Mouse (Mus musculus): Measurements from ENCODE around the gene Fbxl18. TPM values are rescaled to one million over a fixed set of nuclear protein-coding genes. Genes with fewer than 3 reads are reported as not detected.
A peak's percentile ranks its signal among the peaks of the same experiment; 100 is the strongest.

Gene Fbxl18
- total and polyA plus RNA-seq, 3 experiments = 4.6 to 7.4 TPM; not detected in 1

DNA sequence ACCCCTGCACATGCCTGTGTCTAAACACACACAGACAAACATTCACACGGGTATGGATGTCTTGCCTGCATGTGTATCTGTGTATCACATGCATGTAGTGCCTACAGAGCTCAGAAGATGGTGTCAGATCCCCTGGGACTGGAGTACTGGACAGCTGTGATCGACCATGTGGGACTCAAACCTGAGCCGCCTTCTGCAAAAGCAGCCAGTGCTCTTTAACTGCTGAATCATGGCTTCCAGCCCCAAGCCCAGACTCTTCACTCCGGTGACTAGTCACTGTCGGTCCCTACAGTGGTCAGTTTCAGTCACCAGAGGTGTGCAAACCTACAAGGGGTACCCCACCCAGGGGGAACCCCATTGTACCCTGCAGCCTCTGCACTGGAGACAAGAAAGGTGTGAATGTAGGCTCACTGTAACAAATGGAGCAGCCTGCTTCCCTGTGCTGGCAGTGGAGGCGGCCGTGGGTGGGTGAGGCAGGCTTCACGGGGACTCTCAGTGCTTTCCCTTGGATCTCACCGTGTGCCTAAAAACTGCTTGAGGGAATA is 3.9 kb upstream of the Fbxl18 start:
- Histone ChIP-seq H3K36me3 (ENCODE audit: control insufficient read depth in 1 of 2, insufficient read depth in 2 of 2, low read length in 2 of 2) (peaks cover 6 to 9% of the 10 kb centered on the region in 2 experiments), H3K9me3 (replicated peaks; ENCODE audit: insufficient read depth, low read length) (no peaks in the 10 kb centered on the region), H3K4me3 (ENCODE audit: control insufficient read depth in 1 of 2, insufficient read depth in 1 of 2, low read depth in 2 of 2, low read length in 2 of 2) (no peak overlapping the region), H3K4me1 (ENCODE audit: control insufficient read depth in 1 of 2, insufficient read depth in 2 of 2, low read length in 2 of 2) (peaks cover 2 to 7% of the 10 kb centered on the region in 2 experiments; a peak in 2 of 4 replicates), H3K79me2 (ENCODE audit: control insufficient read depth, insufficient read depth, low read length, poor library complexity) (peaks cover 8% of the 10 kb centered on the region), H3K27me3 (ENCODE audit: control insufficient read depth in 1 of 2, insufficient read depth in 2 of 2, low read length in 2 of 2) (no peaks in the 10 kb centered on the region), H3K9ac (ENCODE audit: control insufficient read depth, low read depth, low read length, poor library complexity, severe bottlenecking) (no peak overlapping the region), H3K27ac (ENCODE audit: control insufficient read depth, low read depth, low read length) (no peak overlapping the region)
- DNase-seq (ENCODE audit: low read depth, low spot score) = peak; percentile 30
- TF ChIP-seq TAL1 (IDR thresholded peaks at IDR 0.05; ENCODE audit: low read length) = no peak
- no peak for TF ChIP-seq ZMIZ1 (IDR thresholded peaks at IDR 0.05; ENCODE audit: low read depth, low read length)
- no peak for TF ChIP-seq NELFE (IDR thresholded peaks at IDR 0.05; ENCODE audit: low read depth, low read length)
- TF ChIP-seq MAZ (IDR thresholded peaks at IDR 0.05; ENCODE audit: low read depth, low read length) = no peak
- no peak for TF ChIP-seq RAD21 (IDR thresholded peaks at IDR 0.05; ENCODE audit: low read depth, low read length)
- no peak for TF ChIP-seq CHD1 (IDR thresholded peaks at IDR 0.05; ENCODE audit: low read depth, low read length)
- TF ChIP-seq POLR2AphosphoS2 (IDR thresholded peaks at IDR 0.05; ENCODE audit: low read length) = no peak

DNA sequence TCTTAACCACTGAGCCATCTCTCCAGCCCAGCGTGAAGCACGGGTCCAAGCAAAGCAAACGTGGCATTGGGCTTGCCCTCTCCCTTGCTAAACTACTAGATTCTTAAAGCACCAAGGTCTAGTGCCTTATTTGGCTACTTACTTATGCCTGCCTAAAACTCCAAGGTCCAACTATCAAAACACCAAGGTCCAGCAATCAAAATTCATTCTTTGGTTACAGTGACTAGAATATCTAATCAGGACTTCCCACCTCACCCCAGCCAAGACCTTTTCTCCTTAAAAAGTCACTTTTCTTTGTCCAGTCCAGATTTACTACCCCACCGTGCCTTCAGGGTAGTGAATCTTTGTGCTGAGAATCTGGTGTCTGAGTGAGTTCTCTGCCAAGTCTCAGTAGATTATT is 3.1 kb upstream of the Fbxl18 start:
- Histone ChIP-seq H3K36me3 (ENCODE audit: control insufficient read depth in 1 of 2, insufficient read depth in 2 of 2, low read length in 2 of 2) (peaks cover 0 to 8% of the 10 kb centered on the region in 2 experiments; a peak in 2 of 4 replicates), H3K27ac (ENCODE audit: control insufficient read depth, low read depth, low read length) (no peak overlapping the region), H3K27me3 (ENCODE audit: control insufficient read depth in 1 of 2, insufficient read depth in 2 of 2, low read length in 2 of 2) (no peaks in the 10 kb centered on the region), H3K9me3 (replicated peaks; ENCODE audit: insufficient read depth, low read length) (no peaks in the 10 kb centered on the region), H3K9ac (ENCODE audit: control insufficient read depth, low read depth, low read length, poor library complexity, severe bottlenecking) (no peak overlapping the region), H3K79me2 (ENCODE audit: control insufficient read depth, insufficient read depth, low read length, poor library complexity) (peaks cover 11% of the 10 kb centered on the region), H3K4me1 (ENCODE audit: control insufficient read depth in 1 of 2, insufficient read depth in 2 of 2, low read length in 2 of 2) (peaks cover 2 to 8% of the 10 kb centered on the region in 2 experiments; a peak in 2 of 4 replicates), H3K4me3 (ENCODE audit: control insufficient read depth in 1 of 2, insufficient read depth in 1 of 2, low read depth in 2 of 2, low read length in 2 of 2) (no peak overlapping the region)
- no peak for DNase-seq (ENCODE audit: low read depth, low spot score)
- TF ChIP-seq ZMIZ1 (IDR thresholded peaks at IDR 0.05; ENCODE audit: low read depth, low read length) = no peak
- TF ChIP-seq MYB (IDR thresholded peaks at IDR 0.05; ENCODE audit: low read depth, low read length) = no peak
- TF ChIP-seq KAT2A (conservative IDR thresholded peaks at IDR 0.05; ENCODE audit: low read depth, low read length) = no peak
- no peak for TF ChIP-seq MYC (IDR thresholded peaks at IDR 0.05; ENCODE audit: low read depth, low read length)

DNA sequence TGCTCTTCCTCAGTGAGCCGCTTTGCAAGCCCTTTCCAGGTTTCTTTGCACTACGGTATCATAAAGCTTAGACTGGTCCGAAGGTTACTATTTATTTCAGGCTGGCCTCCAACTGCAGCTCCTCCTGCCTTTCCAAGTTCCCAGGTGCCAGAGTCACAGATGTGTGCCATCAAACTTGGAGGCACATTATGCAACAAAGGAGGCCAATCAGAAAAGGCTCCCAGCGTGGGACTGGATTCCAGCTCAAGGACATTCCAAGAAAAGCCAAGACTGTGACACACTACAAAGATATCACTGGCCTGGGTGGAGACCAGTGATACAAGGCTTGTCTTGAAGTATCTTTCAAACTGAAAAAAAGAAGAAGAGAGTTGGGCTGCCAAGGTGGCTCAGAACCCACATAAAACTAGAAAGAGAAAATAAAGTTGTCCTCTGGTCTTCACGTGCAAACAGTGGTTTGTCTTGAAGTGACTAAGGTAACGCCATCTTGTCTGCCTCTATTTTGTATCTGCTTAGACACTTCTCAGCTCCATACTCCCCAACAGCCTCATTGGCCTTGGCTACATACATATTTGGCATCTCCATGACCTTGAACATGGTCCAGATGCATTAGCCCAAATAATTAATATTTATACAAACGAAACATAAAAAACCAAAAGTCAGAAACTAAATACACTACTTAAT is 2.5 kb upstream of the Fbxl18 start:
- H3K9ac ChIP-seq (ENCODE audit: control insufficient read depth, low read depth, low read length, poor library complexity, severe bottlenecking) = no peak overlapping the region
- peak overlapping the region; percentile 20; the same call in 1 of the 2 replicates for H3K27ac ChIP-seq (ENCODE audit: control insufficient read depth, low read depth, low read length)
- peaks cover 0 to 8% of the 10 kb centered on the region in 2 experiments; a peak in 2 of 4 replicates for H3K36me3 ChIP-seq (ENCODE audit: control insufficient read depth in 1 of 2, insufficient read depth in 2 of 2, low read length in 2 of 2)
- H3K4me3 ChIP-seq (ENCODE audit: control insufficient read depth in 1 of 2, insufficient read depth in 1 of 2, low read depth in 2 of 2, low read length in 2 of 2) = no peak overlapping the region
- H3K9me3 ChIP-seq (replicated peaks; ENCODE audit: insufficient read depth, low read length) = no peaks in the 10 kb centered on the region
- TF ChIP-seq UBTF (IDR thresholded peaks at IDR 0.05; ENCODE audit: borderline replicate concordance, insufficient read depth, low read depth, low read length) (no peak), EP300 (IDR thresholded peaks at IDR 0.05; ENCODE audit: low read depth in 1 of 2, low read length in 2 of 2) (peak in 1 of 2 experiments; percentile 32; a peak in 1 of 4 replicates)
- peak; percentile 30 for DNase-seq (ENCODE audit: low read depth, low spot score)
- peaks cover 13% of the 10 kb centered on the region for H3K79me2 ChIP-seq (ENCODE audit: control insufficient read depth, insufficient read depth, low read length, poor library complexity)
- H3K27me3 ChIP-seq (ENCODE audit: control insufficient read depth in 1 of 2, insufficient read depth in 2 of 2, low read length in 2 of 2) = no peaks in the 10 kb centered on the region
- peaks cover 2 to 8% of the 10 kb centered on the region in 2 experiments; a peak in 2 of 4 replicates for H3K4me1 ChIP-seq (ENCODE audit: control insufficient read depth in 1 of 2, insufficient read depth in 2 of 2, low read length in 2 of 2)
